Mouse (Mus musculus) adrenal gland (tissue): ENCODE data around the gene Slc38a3.

ENCODE experiments used
- intact Hi-C: fragments of 180-260 bp; cut with DNase I; formaldehyde crosslinking; loops from one replicate; pipeline ENCODE4 v1.15.1; 2025
- long read RNA-seq, 2 experiments: library from polyadenylated mRNA; unstranded; transcript quantifications; one replicate each; pipeline ENCODE4 v2.0.0; 2020; ENCODE audit warnings: borderline replicate concordance in 1 of 2; ENCODE audit not compliant: insufficient replicate concordance in 1 of 2

Slc38a3 gene
- long read RNA-seq, experiment 1, result 0 reads
- long read RNA-seq, experiment 2, result 0 reads

DNA sequence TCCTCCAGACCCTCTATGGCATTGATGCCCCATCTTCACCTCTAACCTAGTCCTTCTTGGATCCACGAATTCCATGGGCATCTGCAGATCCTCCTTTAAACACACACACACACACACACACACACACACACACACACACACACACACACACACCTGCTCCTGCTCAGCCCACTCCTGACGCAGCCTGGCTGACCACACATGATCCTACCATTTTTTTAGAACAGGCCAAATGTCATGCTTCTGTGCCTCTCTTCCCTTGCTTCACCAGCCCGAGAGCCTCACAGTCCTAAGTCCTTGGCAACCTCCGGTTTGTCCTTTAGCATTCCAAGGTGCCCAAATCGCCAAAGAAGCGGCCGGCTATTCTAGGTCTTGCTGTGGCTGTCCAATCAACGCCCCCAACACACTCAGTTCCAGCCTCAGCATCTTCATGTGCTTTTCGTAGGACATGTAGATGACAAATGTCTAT is at the start of gene Slc38a3:
Gene Slc38a3, minus strand, starts transcription at position 51 of the 466 bp plus-strand sequence.
- intact Hi-C loops, result no loop called here

DNA sequence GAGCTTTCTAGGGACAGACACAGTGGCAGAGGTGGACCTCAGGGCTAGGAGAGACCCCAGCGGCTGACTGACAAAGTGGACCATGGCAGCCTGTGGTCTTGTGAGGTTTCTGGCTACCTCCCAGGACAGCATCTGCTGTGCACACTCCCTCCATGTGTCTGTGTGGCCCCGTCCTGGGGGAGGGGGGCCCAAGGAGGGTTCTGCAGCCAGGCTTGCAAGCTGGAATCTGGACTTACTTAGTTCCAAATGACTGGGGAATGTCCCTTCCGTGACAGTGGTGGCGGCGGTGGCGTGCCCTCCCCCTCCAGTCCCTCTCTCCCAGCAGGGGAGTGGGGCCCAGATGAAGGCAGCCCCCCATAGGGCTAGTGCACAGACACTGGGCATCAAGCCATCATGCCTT is 47.6 kb upstream of the Slc38a3 start:
- intact Hi-C loops, result no loop called here

DNA sequence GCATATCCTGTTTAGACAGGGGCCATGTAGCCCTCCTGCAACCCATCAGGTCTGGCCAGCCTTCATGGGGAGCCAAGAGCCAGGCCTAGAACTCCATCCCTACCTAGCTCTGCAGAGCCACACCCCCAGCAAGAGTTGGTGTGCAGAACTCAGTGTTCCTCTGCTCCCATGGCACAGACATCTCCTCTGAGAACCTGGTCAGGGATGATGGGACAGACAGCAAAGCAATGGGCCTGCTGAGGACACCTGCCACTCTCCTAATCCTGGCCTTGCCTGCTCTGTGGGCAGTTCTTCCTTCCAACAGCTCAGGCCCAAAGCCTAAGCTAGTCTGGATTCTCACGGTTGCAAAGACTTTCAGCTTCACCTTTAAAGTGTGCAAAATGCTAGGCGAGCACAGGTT is 46.3 kb upstream of the Slc38a3 start:
- intact Hi-C loops, result no loop called here

DNA sequence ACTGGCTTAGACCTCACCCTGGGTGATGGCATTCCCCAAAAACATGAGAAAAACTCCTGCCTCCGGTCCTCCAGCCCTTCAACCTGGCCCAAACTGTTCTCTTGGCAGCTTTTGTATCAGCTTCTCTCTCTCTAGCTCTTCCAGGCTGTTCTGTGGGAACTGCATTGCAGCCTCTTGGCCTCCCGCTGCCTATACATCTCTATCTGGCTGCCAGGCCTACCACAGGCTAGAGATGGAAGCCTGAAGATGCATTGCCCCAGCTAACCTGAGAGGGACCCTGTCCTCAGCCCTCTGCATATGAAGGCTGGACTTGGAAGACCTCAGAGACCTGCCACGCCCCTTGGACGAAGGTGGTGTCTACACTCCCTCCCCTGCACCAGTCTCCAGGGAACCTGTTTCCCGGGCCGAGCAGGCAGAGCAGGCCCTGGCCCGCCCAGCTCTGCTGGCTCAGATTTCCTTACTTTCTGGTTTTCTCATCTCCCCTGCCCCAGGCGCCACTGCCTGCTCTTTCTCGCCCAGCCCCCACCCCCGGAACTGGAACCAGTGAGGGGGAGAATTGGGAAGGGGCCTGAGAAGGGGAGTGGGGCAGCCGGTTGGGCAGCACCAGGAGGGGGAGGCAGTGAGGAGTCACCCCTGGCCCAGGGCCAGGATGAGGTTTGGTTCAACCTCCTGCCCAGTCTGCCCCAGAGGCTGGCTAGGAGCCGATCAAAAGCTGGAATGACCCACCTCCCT is 45.1 kb upstream of the Slc38a3 start:
- intact Hi-C loops, result no loop called here

DNA sequence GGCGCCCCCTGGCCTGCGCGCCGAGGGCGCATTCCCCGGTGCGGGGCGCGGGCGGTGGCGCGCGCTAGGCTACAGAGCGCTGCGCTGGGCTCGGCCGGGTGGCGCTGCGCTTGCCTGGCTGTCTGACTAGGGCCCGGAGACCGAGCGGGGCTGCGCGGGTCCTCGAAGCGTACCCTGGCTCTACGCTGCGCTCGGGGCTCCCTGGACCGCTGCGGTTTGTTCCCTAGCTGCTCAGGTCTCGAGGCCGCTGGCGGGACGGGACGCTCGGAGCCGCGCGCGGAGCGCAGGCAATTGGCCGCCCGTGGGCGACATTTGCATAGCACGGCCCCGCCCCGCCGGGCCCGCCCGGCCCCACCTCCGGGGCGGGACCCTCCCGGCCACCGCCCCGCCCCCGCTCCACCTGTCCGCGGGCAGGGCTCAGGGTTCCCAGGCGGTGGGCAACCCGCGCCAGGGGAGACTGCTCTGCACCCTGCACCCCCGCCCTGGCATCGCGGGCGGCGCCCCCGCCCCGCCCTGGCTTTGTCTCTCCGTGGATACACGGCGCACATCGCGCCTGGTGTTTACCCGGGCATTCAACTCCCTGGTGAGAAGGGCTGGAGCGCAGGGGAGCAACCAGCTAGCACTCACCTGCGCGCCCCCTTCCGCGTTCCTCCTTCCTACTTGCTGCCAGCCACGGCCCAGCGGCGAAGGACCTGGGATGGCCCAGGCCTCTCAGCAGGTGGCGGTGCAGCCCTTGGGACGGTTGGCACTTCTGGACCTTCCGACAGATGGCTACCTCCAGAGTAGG is 40.6 kb upstream of the Slc38a3 start, which contains the start of gene Sema3f:
Gene Sema3f, minus strand, starts transcription at position 779 of the 787 bp plus-strand sequence.
- intact Hi-C loops, result loop anchor here (2.0 kb wide), 1 partner anchor 29 kb away; no protein-coding TSS in a partner anchor

GRCm38 (mm10) chr9:107709096-107709696 is 39.9 kb upstream of the Slc38a3 start:
- intact Hi-C loops, result no loop called here

GRCm38 (mm10) chr9:107708439-107709095 is 39.2 kb upstream of the Slc38a3 start:
- intact Hi-C loops, result no loop called here

GRCm38 (mm10) chr9:107707701-107708438 is 38.5 kb upstream of the Slc38a3 start:
- intact Hi-C loops, result no loop called here

DNA sequence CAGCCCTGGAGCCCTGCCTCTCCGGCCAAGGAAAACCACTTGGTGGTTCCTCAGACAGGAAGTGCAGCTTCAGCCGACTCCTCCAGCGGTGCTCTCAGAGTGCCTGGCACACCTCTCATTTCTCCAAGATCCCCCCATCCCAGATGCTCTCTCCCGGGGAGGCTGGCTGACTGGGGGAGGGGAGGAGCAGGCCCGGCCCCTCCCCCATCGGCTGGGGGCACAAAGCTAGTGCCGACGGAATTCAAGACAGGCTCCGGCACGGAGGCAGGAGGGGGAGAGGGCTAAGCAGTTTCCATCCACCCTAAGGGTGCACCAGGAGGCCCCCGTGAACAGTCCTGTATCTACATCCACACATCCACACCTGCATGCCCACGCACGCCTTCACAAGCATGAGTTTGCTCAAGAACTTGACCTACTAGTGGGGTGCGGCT is 37.5 kb upstream of the Slc38a3 start:
- intact Hi-C loops, result no loop called here

- intact Hi-C loops, result no loop called here
Observed at GRCm38 (mm10) chr9:107703337-107704122, 34.2 kb upstream of the Slc38a3 start.

- intact Hi-C loops, result no loop called here
Observed at GRCm38 (mm10) chr9:107702606-107703185, 33.4 kb upstream of the Slc38a3 start.

GRCm38 (mm10) chr9:107701594-107701993 is 32.3 kb upstream of the Slc38a3 start:
- intact Hi-C loops, result no loop called here

GRCm38 (mm10) chr9:107700114-107700571 is 30.8 kb upstream of the Slc38a3 start:
- intact Hi-C loops, result no loop called here

DNA sequence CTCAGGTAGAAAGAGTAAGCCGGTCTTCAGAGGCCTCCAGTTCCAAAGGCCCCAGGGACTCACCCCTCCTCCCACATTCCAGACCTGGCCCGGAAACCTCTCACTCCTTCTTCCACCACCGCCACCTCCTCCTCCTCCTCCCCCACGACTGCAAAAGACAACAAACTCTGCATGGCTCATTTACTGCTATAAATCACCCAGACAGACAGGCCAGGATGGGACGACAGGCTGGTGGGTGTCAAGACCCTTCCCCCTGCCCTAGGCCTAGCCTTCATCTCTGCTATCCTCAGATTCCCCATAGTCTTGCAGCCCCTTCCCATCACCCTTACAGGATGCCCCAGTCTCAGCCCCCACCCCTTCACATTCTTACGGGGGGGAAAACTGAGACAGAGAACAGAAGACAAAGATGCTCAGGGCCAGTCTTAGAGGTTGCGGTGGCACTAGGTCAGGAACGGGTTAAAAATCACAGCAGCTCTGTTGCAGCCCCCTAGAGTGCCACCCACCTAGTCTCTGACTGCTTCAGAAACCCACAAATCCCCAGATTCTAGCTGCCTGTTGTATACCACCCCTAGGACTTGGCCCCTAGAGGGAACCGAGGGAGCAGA is 30.1 kb upstream of the Slc38a3 start:
- intact Hi-C loops, result no loop called here

DNA sequence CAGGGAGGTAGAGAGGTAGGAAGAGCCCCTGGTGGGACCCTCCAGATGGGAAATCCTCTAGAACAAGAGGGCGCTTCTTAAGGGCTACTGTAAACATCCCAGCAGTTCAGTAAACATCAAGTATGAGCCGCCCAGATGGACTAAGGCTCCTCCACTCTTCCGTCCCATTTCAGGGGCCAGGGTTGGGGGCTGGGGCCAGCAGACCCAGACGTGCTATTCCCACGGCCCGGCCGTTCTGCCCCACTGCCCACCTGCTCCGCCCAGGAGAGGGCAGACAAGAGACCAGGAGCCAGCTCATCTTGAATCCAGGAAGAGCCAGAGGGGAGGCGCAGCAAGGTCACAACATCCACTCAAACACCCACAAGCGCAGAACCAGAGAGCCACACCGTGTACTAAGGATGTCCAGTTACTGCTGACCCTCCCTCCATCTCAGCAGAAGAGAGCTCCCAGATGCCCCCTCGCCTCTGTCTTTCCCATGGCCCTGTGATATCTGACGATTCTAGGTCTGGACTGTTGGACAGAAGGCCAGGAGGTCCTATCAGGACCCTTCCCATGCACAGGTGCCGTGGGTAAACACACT is 29.4 kb upstream of the Slc38a3 start:
- intact Hi-C loops, result no loop called here

DNA sequence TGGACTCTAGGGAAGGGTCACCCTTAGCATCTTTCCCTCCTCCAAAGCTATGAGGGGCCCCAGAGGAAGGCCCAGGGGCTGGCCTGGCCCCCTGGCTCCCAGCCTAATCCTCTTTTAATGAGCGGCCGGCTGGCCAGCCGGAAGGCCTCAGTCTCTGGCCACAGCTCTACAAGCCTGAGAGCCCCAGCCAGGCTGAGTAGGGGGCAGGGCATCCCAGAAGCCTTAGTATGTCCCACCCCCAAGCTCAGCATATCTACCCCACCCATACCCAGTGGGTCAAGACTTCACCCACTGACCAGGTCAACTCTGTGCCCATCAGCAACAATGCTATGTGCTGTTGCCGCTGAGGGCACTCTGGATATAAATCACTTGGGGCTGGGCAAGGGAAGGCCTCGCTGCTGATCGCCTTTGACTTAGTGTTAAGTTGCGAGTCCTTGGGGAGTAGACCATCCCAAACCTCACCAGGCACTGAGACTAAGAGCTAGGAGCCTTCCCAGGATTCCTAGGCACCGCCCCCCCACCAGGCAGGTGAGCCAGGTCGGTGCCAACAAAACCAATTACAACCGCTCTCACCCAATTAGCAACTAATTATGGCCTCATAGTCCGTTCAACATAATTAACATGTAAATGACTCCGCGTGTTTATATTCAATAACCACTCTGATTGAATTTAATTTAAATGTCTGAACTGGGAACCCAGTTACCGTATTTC is 28.6 kb upstream of the Slc38a3 start:
- intact Hi-C loops, result no loop called here

DNA sequence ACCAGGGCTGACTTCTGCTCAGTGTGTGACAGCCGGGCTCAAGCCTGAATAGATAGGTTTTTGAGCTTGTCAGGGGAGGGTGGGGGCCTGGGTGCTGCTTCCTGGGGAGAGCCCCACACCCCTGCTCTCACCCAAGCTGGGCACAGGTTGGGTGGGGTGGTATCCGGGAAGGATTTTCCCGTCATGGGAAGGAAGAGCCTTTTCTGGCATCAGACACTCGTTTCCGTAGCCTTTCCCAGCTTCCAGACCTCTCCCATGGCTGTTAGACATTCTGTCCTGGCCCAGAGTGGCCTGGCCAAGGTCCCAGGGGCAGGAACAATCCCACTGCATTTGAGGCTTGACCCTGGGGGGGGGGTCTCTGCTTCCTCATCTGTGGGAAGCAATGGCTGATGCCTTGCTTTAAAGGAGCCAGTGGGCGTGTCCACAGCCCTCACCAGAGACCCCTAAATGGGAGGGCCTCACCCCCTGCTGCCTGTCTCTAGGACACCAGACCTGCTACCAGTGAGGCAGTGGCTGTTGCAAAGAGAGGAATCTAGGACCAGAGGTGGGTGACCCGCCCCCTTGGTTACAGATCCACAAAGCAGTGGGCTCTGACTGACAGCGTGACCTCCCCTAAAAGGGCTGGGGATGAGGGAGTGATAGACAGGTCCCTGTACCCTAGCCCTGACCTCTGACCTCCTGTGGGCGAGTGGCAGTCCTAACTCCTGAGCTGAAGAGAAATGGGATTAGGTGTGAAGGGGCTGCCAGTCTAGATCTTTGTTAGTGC is 27.7 kb upstream of the Slc38a3 start:
- intact Hi-C loops, result no loop called here
